14 mouse cellular contexts compared by ENCODE assay signal in genomic region chr15:83176653-83177052, GRCm38 (mm10).
"Had no signal": no experiment of that assay in that cellular context is flagged by ENCODE, and none has a peak within 500 bp of the region (broad histone marks: within the 10 kb centered on the region; RNA-seq: fewer than 3 reads in every experiment).

No protein-coding gene starts in this region.

- ATAC-seq: intestine, postnatal 0 days; liver, embryonic 12.5 days had no signal

- DNase-seq: kidney, adult 2 months; kidney, postnatal 25 days; layer of hippocampus, adult 9-11 months; liver; lung, adult 2 months; midbrain, embryonic 14.5 days; right cerebral cortex, adult 18-20 months; right cerebral cortex, postnatal 14 days; right cerebral cortex, postnatal 4 days; spleen, adult 18-20 months; thymus, adult 2 months; thymus, postnatal 25 days had no signal
